Mouse (Mus musculus): ENCODE data around the gene Fam53b.

The Fam53b gene

GRCm38 (mm10) chr7:132742912-132743311, 70.8 kb downstream of the Fam53b start:
- DNase-seq (ENCODE audit: low read depth, low spot score), result no peak

- no peak for DNase-seq (ENCODE audit: low read depth, low spot score)
These were observed 73.9 kb downstream of the Fam53b start for GRCm38 (mm10) chr7:132739829-132740228.

- DNase-seq (ENCODE audit: low read depth, low spot score), result no peak
These were observed 74.8 kb downstream of the Fam53b start for GRCm38 (mm10) chr7:132738844-132739243.

GRCm38 (mm10) chr7:132736099-132736862, 77.4 kb downstream of the Fam53b start:
- DNase-seq (ENCODE audit: low read depth, low spot score), result peak; percentile 76

DNA sequence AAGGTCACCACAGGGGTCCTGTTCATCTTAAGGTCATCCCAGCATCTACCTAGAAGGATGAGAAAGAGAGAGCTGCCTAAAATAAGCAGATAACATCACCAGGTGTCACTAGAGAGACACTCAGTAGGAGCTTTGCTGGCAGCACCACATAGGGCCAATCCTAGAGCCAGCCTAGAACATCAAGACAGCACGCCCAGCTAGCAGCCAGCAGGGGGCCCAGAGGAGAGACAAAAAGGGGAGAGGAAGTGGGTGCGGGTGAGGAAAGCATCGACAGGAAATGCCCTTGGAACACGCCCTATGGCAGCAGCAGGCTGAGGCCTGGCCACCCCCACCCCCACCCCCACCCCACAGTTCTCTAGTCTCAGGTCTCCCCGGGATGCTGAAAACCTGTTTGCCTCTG, 78.5 kb downstream of the Fam53b start:
- peak; percentile 99 for DNase-seq (ENCODE audit: low read depth, low spot score)

- no peak for DNase-seq (ENCODE audit: low read depth, low spot score)
These were observed 79.5 kb downstream of the Fam53b start for GRCm38 (mm10) chr7:132734222-132734621.

- no peak for DNase-seq (ENCODE audit: low read depth, low spot score)
These were observed 80.2 kb downstream of the Fam53b start for GRCm38 (mm10) chr7:132733521-132733920.

GRCm38 (mm10) chr7:132732136-132732789, 81.4 kb downstream of the Fam53b start:
- no peak for DNase-seq (ENCODE audit: low read depth, low spot score)

DNA sequence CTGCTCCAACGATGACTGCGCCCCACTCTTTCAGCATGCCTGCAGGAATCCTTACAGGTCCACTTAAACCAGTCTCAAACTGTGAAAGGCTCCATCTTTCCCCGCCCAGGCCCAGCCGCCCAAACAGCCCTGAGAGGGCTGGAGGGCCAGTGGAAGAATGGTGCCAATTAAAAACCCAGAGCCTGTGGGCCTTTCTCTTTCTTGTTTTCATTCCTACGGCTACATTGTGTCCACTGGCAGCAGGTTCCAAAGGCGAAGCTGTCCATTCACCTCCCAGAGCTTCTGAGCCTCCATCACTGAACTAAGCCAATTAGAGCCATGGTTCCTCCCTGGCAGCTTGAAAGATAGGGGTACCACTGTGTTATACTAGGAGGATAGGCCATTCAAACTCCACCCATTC, 82.1 kb downstream of the Fam53b start:
- DNase-seq (ENCODE audit: low read depth, low spot score), result no peak

DNA sequence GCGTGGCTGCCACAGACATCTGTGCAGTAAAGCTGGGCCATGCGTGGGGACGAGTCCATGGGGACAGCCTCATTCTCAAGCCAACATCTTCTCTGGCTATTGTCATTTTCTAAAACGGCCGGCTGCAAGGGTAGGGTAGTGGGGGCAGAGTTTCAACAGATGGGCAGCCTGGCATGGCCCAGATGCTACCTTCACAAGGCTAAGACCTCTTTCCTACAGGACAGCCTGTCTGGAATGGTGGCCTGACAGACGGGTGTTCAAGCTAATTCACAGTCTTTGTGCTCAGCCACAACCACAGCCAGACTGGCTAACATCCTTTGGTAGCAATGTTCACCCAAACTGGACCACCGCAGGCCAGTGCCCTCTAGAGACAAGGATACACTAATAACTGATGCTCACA, 83.2 kb downstream of the Fam53b start:
- DNase-seq (ENCODE audit: low read depth, low spot score), result no peak

- DNase-seq (ENCODE audit: low read depth, low spot score), result peak; percentile 27
These were observed 84.4 kb downstream of the Fam53b start for GRCm38 (mm10) chr7:132729093-132729831.

DNA sequence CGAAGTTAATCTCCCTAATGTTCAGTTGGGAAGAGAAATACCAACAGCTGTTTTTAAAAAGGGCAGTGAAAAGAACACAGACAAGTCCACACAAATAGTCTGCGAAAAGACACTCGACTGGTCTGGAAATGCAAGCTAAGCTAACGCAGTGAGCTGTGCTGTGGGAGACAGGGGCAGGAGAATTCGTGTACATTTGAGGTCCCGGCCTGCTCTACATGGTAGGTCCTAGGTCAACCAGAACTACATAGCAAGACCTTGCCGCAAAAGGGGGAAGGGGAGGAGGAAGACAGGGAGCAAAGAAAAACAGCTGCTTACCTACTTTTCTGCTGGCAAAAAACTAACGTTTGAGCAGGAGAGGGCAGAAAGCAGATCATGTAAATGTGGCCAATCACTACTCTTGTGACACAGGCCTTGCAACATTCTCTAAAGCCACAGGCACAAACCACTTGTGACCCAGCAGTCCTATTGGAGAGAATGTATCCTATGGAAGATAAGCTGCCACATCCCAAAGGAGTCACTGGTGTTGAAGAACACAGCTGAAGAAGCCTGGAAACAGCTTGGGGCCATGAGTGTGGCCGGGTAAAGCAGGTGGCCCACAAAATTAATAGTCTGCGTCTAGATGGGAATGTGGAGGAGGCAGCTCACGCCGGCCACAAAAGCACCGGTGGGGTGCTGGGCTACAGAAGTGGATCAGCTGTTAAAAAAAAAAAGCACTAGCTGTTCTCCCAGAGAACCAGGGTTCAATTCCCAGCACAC, 87.4 kb downstream of the Fam53b start:
- DNase-seq (ENCODE audit: low read depth, low spot score), result no peak

GRCm38 (mm10) chr7:132724501-132725062, 89.1 kb downstream of the Fam53b start:
- no peak for DNase-seq (ENCODE audit: low read depth, low spot score)

DNA sequence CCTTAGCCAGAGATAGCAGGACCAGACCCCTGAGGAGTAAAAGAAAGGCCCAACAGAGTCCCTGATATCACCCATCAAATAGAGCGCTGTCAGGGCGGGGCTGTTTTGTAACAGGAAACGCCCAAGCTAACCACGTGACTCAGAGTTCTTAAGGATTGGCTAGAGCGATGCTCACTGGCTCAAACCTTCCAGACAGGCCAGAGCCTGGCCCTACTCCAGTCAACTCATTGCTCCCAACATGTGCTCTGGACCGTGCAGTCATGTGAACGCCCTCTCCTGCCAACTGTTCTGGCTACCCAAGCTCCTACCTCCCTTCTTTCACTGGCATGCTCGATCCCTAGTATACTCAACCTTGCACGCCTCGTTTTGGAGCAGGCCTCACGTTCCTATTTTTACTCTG, 89.8 kb downstream of the Fam53b start:
- peak; percentile 68 for DNase-seq (ENCODE audit: low read depth, low spot score)

GRCm38 (mm10) chr7:132722401-132723370, 91.0 kb downstream of the Fam53b start:
- no peak for DNase-seq (ENCODE audit: low read depth, low spot score)

DNA sequence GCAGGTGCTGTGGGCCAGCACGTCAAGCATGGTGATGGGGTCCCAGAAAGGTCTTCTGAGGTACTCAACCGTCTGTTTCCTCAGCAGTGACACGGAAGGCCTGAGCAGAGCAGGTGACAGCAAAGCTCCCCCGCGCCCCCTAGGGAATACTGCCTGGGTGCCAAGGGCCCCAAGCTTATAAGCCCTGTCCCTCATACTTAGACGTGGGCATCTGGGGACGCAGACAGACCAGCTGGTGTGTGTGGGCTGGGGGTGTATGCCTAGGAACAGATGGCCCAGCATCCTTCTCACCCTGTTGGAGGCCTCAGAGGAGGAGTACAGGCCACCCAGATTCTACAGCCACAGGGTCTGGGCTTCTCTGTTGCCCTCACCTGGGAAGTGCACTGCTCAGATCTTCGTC, 93.1 kb downstream of the Fam53b start:
- DNase-seq (ENCODE audit: low read depth, low spot score), result no peak

DNA sequence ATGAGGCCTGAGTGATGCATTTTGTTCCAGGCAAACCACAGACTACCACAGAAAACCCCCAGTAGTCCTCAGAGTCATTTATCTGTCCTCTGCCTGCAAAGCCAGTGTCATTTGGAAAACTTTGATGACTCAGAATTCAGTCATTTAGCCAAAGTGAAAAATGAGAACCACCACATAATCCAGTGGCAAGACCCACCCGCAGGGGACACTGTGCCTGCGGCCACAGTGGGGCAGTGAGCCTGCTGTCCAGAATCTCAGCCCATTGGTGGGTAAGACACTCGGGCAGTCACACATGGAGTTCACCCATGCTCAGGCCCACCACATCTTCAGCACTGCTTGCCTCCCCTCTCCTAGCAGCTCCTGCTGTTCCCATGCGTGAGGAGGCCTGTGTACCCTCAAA, 94.1 kb downstream of the Fam53b start:
- no peak for DNase-seq (ENCODE audit: low read depth, low spot score)

- no peak for DNase-seq (ENCODE audit: low read depth, low spot score)
These were observed 98.4 kb downstream of the Fam53b start for GRCm38 (mm10) chr7:132715259-132715658.

DNA sequence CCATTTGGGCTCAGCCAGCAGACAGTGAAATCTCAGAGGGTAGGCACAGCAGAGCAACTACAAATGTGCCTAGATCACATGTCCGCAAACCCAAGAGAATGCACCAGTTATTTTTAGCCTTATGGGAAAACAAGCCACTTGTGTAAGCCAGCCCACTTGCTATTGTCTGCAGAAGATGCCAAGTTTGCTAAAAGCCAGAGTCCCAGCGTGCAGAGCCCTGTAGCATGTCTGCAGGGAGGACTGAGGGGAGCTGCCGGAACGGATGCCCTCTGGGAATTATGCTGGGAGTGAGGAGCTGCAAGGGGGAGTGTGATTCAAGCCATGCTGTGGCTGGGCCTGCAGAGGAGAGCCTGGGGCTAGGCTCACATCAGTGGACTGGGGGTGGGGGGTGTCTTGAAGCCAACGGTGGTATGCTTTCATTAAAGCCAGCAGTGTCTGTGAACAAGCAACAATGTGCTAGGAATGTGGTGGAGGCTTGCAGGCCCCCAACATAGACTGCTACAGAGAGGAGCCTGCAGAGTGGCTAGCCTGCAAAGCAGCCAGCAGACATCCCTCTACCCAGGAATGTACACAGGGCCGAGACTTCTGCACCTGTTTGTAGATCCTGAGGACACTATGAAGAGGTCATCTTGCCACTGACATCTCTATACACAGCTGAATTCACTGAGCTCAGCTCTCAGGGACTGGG, 99.3 kb downstream of the Fam53b start:
- no peak for DNase-seq (ENCODE audit: low read depth, low spot score)

Data from ES-CJ7 (cell line).